Mouse (Mus musculus): Measurements from ENCODE around the gene Psmd13.

- TF ChIP-seq GATA1 (IDR thresholded peaks at IDR 0.05; ENCODE audit: low read length) (no peak), TAL1 (IDR thresholded peaks at IDR 0.05; ENCODE audit: low read length) (no peak)
These were observed 40.8 kb downstream of the Psmd13 start for GRCm38 (mm10) chr7:140922398-140923069.
